Mouse (Mus musculus) lung, adult 10 weeks (tissue): ENCODE results near the gene Atp5k. TPM values are rescaled to one million over a fixed set of nuclear protein-coding genes. Genes with fewer than 3 reads are reported as not detected.

Experiments
- polyA plus RNA-seq: library from polyadenylated mRNA; stranded (reverse); fragments of 350-450 nt; fragmentation: Illumina TruSeq; extraction: RNeasy Lipid Tissue Mini Kit (QIAGEN cat#74804); gene quantifications from one replicate; pipeline ENCODE4 v1.2.3, GENCODE M21; 2014; ENCODE audit warnings: low read depth, low replicate concordance; ENCODE audit not compliant: insufficient read depth

The Atp5k gene
- 553 TPM for polyA plus RNA-seq

GRCm38 (mm10) chr5:108433804-108434587, at the start of gene Atp5k:
Gene Atp5k, minus strand, starts transcription at chr5:108434448.

GRCm38 (mm10) chr5:108461082-108462065, 27.1 kb upstream of the Atp5k start, which contains the start of gene Pcgf3:
Gene Pcgf3, plus strand, starts transcription at chr5:108461232.

GRCm38 (mm10) chr5:108448785-108449668, 14.8 kb upstream of the Atp5k start, which contains the start of gene Mfsd7a:
Gene Mfsd7a, minus strand, starts transcription at chr5:108448891.

GRCm38 (mm10) chr5:108388201-108388600, 46.0 kb downstream of the Atp5k start, which contains the start of gene Pde6b:
Gene Pde6b, plus strand, starts transcription at chr5:108388391.

Other genes with a start within 250 kb of the Atp5k start
- gene Dr1, start 165.6 kb downstream of the Atp5k start, polyA plus RNA-seq = 22.6 TPM
- gene Pigg, start 121.8 kb downstream of the Atp5k start, polyA plus RNA-seq = 4.5 TPM
- gene Gm42517, start 66.5 kb downstream of the Atp5k start, polyA plus RNA-seq = 0.82 TPM
- gene Pde6b, start 46.1 kb downstream of the Atp5k start, polyA plus RNA-seq = not detected
- 2.9 TPM for gene Mfsd7a, start 14.4 kb upstream of the Atp5k start, polyA plus RNA-seq
- gene Pcgf3, start 26.8 kb upstream of the Atp5k start, polyA plus RNA-seq = 6.4 TPM
- not detected for gene Cplx1, start 115.6 kb upstream of the Atp5k start, polyA plus RNA-seq
- 33.9 TPM for gene Gak, start 195.3 kb upstream of the Atp5k start, polyA plus RNA-seq
- 11.5 TPM for gene Tmem175, start 195.3 kb upstream of the Atp5k start, polyA plus RNA-seq
- gene Idua, start 225.9 kb upstream of the Atp5k start, polyA plus RNA-seq = 6.7 TPM
- 4.6 TPM for gene Dgkq, start 235.2 kb upstream of the Atp5k start, polyA plus RNA-seq
- not detected for gene Slc26a1, start 241.1 kb upstream of the Atp5k start, polyA plus RNA-seq